Mouse (Mus musculus): ENCODE measurements around the gene Fam136a. TPM values are rescaled to one million over a fixed set of nuclear protein-coding genes. Genes with fewer than 3 reads are reported as not detected.
A peak's percentile ranks its signal among the peaks of the same experiment; 100 is the strongest.
"Not testable (repeated sequence)": the region's sequence is repeated elsewhere in the genome, so short reads cannot be mapped to it uniquely, and the experiment has no call there.

Gene Fam136a
- polyA plus RNA-seq, 1 experiment from 2014 or later: 112 TPM

DNA sequence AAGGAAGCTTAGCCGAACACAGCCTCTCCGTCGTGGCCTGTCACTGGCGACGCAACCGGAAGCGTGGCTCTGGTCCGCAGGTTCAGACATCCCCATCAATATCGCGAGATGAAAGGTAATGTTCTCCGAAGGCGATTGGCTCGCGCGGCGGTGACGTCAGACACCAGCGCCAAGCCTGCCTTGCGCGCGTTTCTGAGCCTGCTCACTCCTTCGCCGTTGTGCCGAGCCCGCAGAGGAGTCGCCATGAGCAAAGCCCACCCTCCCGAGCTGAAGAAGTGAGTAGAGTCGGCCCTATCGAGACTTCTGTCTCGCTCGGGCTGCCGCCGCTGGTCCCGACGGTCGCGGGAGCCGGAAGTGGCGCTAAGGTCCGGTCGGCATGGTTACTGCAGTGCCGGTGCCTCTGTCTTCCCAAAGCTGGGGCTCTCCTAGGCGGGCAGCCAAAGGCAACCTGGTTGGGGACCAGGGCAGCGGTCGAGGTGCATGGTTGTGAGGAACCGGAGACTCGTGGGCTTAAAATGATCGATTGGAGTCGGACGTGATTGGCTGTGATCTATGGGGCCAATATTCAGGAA is 6.0 kb downstream of the Fam136a start:
- peak; percentile 98 for ATAC-seq
- H3K27ac ChIP-seq (ENCODE audit: low read depth, low read length): peak overlapping the region; percentile 91
- WGBS: under 1% methylated on average over 50 of the region's 50 CpGs
- H3K4me2 ChIP-seq (ENCODE audit: low read length): peak overlapping the region; percentile 91
- H3K27me3 ChIP-seq (replicated peaks; ENCODE audit: control insufficient read depth, insufficient read depth, low read length): no peaks in the 10 kb centered on the region
- peak overlapping the region; percentile 84 for H3K9ac ChIP-seq (ENCODE audit: low read depth, low read length)
- peaks cover 3% of the 10 kb centered on the region for H3K36me3 ChIP-seq (ENCODE audit: control insufficient read depth, insufficient read depth, low read length)
- peak overlapping the region; percentile 71 for H3K4me3 ChIP-seq (ENCODE audit: low read length)
- H3K4me1 ChIP-seq (ENCODE audit: control insufficient read depth, insufficient read depth, low read depth, low read length): peaks cover 23% of the 10 kb centered on the region
- H3K9me3 ChIP-seq (ENCODE audit: control insufficient read depth, low read length): no peaks in the 10 kb centered on the region

DNA sequence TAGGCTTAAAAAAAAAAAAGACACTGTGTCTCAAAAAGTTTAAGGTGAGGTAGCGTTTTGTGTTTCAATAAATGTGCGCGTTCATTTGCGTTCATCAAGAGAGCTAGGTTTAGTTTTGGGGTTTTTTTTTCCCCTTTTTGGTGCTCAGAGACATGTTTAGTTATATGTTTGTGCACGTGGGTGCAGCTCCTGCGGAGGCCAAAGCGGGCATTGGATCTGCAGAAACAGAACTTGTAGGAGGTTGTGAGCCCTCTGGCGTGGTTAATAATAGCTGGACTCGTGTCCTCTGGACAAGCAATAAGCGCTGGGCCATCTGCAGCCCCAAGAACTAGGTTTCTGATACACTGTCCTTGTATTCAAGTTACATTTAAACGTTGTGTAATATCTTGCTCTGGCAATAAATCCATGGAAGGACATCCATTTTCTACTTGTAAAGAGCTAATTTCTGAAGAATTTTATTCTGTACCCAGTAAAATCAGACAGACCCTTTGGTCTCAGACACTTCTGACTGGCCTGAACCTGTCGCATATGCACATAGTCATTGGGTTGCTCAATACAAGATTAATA is 6.6 kb downstream of the Fam136a start:
- Histone ChIP-seq H3K27me3 (replicated peaks; ENCODE audit: control insufficient read depth, insufficient read depth, low read length) (no peaks in the 10 kb centered on the region), H3K36me3 (ENCODE audit: control insufficient read depth, insufficient read depth, low read length) (peaks cover 9% of the 10 kb centered on the region), H3K9ac (ENCODE audit: low read depth, low read length) (peak overlapping the region; percentile 84), H3K4me2 (ENCODE audit: low read length) (peak overlapping the region; percentile 91), H3K27ac (ENCODE audit: low read depth, low read length) (no peak overlapping the region), H3K4me1 (ENCODE audit: control insufficient read depth, insufficient read depth, low read depth, low read length) (peaks cover 17% of the 10 kb centered on the region), H3K4me3 (ENCODE audit: low read length) (peak overlapping the region; percentile 71), H3K9me3 (ENCODE audit: control insufficient read depth, low read length) (no peaks in the 10 kb centered on the region)
- ATAC-seq: no peak
- WGBS: 5% methylated on average over 12 of the region's 12 CpGs

DNA sequence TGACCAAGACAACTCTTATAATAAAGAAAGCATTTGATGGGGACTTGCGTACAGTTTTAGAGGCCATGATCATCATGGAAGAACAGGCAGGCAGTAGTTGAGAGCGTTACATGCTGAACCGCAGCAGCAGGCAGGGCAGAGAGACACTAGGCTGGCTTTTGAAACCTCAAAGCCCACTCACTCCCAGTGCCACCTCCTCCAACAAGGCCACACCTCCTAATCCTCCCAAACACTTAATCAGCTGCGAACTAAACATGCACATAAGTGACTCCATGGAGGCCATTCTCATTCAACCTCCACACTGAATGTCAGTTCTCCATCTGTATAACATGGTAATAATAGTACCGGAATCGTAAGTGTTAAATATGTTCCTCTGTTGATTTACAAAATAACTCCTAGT is 8.1 kb downstream of the Fam136a start:
- WGBS: 95% methylated on average over 6 of the region's 6 CpGs
- Histone ChIP-seq H3K4me3 (ENCODE audit: low read length) (no peak overlapping the region), H3K9ac (ENCODE audit: low read depth, low read length) (no peak overlapping the region), H3K9me3 (ENCODE audit: control insufficient read depth, low read length) (no peaks in the 10 kb centered on the region), H3K27me3 (replicated peaks; ENCODE audit: control insufficient read depth, insufficient read depth, low read length) (no peaks in the 10 kb centered on the region), H3K36me3 (ENCODE audit: control insufficient read depth, insufficient read depth, low read length) (peaks cover 23% of the 10 kb centered on the region), H3K27ac (ENCODE audit: low read depth, low read length) (no peak overlapping the region), H3K4me1 (ENCODE audit: control insufficient read depth, insufficient read depth, low read depth, low read length) (peaks cover 17% of the 10 kb centered on the region), H3K4me2 (ENCODE audit: low read length) (no peak overlapping the region)
- ATAC-seq: no peak

DNA sequence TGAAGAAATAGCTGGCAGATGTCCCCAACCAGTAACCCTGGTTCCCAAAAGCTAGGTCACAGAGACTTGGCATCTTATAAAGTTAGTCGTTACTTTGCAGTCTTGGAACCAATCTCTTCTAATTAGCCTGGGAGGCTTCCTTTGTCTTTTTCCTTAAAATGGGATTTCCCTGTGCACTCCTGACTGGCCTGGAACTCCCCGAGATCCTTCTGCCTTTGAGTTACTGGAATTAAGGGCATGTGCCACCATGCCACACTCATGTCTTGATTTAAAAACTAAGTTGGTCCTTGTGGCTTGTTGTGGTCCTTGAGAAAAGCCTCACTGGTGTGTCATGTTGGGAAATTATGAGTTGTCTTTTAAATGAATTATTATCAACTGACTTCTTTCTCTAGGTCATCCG is 12.9 kb downstream of the Fam136a start:
- no peaks in the 10 kb centered on the region for H3K9me3 ChIP-seq (ENCODE audit: control insufficient read depth, low read length)
- H3K27me3 ChIP-seq (replicated peaks; ENCODE audit: control insufficient read depth, insufficient read depth, low read length): no peaks in the 10 kb centered on the region
- H3K9ac ChIP-seq (ENCODE audit: low read depth, low read length): no peak overlapping the region
- ATAC-seq: no peak
- H3K4me1 ChIP-seq (ENCODE audit: control insufficient read depth, insufficient read depth, low read depth, low read length): no peaks in the 10 kb centered on the region
- WGBS: 92% methylated on average over 3 of the region's 3 CpGs
- no peak overlapping the region for H3K27ac ChIP-seq (ENCODE audit: low read depth, low read length)
- H3K36me3 ChIP-seq (ENCODE audit: control insufficient read depth, insufficient read depth, low read length): peaks cover 32% of the 10 kb centered on the region
- H3K4me3 ChIP-seq (ENCODE audit: low read length): no peak overlapping the region
- no peak overlapping the region for H3K4me2 ChIP-seq (ENCODE audit: low read length)

DNA sequence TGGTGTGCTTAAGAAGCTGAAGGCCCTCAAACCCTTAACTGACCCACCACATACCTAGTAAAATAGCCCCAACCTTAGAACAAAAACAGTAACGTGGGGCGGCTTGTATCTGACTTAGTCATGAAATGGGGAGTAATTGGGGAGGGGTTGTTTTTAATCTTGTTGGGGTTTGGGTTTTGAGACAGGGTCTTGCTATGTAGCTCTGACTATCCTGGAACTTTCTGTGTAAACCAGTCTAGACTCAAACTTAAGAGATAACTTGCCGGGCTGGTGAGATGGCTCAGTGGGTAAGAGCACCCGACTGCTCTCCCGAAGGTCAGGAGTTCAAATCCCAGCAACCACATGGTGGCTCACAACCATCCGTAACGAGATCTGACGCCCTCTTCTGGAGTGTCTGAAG is 14.7 kb downstream of the Fam136a start:
- H3K27ac ChIP-seq (ENCODE audit: low read depth, low read length); H3K4me1 ChIP-seq (ENCODE audit: control insufficient read depth, insufficient read depth, low read depth, low read length); H3K9ac ChIP-seq (ENCODE audit: low read depth, low read length); H3K27me3 ChIP-seq (replicated peaks; ENCODE audit: control insufficient read depth, insufficient read depth, low read length); H3K4me2 ChIP-seq (ENCODE audit: low read length); ATAC-seq; H3K9me3 ChIP-seq (ENCODE audit: control insufficient read depth, low read length); H3K4me3 ChIP-seq (ENCODE audit: low read length): not testable (repeated sequence)
- WGBS: 78% methylated on average over 6 of the region's 8 CpGs
- H3K36me3 ChIP-seq (ENCODE audit: control insufficient read depth, insufficient read depth, low read length): peaks cover 32% of the 10 kb centered on the region

DNA sequence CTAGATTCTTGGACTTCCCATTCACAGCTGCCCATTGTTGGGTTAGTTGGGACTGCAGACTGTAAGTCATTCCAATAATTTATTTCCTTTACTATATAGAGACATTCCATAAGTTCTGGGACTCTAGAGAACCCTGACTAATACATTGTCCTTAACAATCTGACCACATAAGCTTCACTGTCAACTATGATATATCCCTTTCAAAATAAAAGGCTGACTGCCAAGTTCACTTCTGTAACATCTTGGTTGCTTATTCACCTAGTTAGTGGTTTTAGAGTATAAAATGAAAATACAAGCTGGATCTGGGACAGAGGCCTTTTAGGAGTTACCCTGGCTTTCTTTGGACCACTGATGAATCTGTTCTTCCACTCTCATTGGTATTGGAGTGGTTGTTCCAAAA is 17.1 kb downstream of the Fam136a start:
- peaks cover 23% of the 10 kb centered on the region for H3K36me3 ChIP-seq (ENCODE audit: control insufficient read depth, insufficient read depth, low read length)
- no peak overlapping the region for H3K9ac ChIP-seq (ENCODE audit: low read depth, low read length)
- no peak for ATAC-seq
- H3K4me3 ChIP-seq (ENCODE audit: low read length): no peak overlapping the region
- no peaks in the 10 kb centered on the region for H3K4me1 ChIP-seq (ENCODE audit: control insufficient read depth, insufficient read depth, low read depth, low read length)
- no peaks in the 10 kb centered on the region for H3K27me3 ChIP-seq (replicated peaks; ENCODE audit: control insufficient read depth, insufficient read depth, low read length)
- H3K9me3 ChIP-seq (ENCODE audit: control insufficient read depth, low read length): no peaks in the 10 kb centered on the region
- H3K4me2 ChIP-seq (ENCODE audit: low read length): no peak overlapping the region
- H3K27ac ChIP-seq (ENCODE audit: low read depth, low read length): no peak overlapping the region

DNA sequence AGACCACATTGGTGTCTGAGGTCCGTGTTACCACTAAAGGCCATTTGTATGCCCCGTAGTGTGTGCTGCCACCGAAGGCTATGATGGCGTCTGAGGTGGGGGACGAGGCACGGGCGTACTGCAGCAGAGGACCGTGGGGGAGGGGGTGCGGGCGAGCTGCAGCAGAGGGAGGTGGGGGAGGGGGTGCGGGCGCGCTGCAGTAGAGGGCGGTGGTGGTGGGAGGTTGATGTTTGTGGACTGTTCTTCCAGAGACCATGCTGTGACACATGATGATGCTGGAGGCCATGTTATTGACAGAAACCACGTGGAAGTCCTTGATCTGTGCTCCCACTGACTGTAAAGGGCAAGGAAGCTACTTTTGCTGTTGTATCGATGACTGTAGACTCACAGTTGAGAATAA is 17.9 kb downstream of the Fam136a start:
- no peaks in the 10 kb centered on the region for H3K9me3 ChIP-seq (ENCODE audit: control insufficient read depth, low read length)
- H3K36me3 ChIP-seq (ENCODE audit: control insufficient read depth, insufficient read depth, low read length): peaks cover 21% of the 10 kb centered on the region
- H3K4me2 ChIP-seq (ENCODE audit: low read length): no peak overlapping the region
- H3K4me3 ChIP-seq (ENCODE audit: low read length): no peak overlapping the region
- no peaks in the 10 kb centered on the region for H3K4me1 ChIP-seq (ENCODE audit: control insufficient read depth, insufficient read depth, low read depth, low read length)
- H3K27ac ChIP-seq (ENCODE audit: low read depth, low read length): no peak overlapping the region
- ATAC-seq: no peak
- no peak overlapping the region for H3K9ac ChIP-seq (ENCODE audit: low read depth, low read length)
- H3K27me3 ChIP-seq (replicated peaks; ENCODE audit: control insufficient read depth, insufficient read depth, low read length): no peaks in the 10 kb centered on the region
- WGBS: 52% methylated on average over 16 of the region's 16 CpGs

DNA sequence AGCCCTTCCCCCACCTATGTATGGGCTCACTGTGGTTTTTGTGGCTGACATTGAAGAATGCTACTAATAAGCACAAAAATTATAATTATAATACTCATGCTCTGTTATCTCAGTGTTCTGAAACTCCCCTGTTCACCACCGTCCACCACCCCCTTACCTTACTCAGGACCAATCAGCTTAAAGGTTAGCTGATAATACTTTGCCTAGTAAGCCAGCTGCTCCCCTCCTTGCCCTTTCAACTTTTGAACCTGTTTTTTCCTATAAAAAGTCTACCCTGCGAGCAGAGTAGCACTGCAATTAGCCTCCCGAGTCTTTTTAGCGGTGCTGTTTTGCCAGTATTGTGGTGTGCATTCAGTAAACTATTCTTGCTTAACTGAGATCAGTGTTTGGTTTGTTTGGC is 19.2 kb downstream of the Fam136a start:
- Histone ChIP-seq H3K9ac (ENCODE audit: low read depth, low read length) (no peak overlapping the region), H3K4me3 (ENCODE audit: low read length) (no peak overlapping the region), H3K36me3 (ENCODE audit: control insufficient read depth, insufficient read depth, low read length) (peaks cover 23% of the 10 kb centered on the region), H3K9me3 (ENCODE audit: control insufficient read depth, low read length) (no peaks in the 10 kb centered on the region), H3K4me2 (ENCODE audit: low read length) (no peak overlapping the region), H3K4me1 (ENCODE audit: control insufficient read depth, insufficient read depth, low read depth, low read length) (no peaks in the 10 kb centered on the region), H3K27me3 (replicated peaks; ENCODE audit: control insufficient read depth, insufficient read depth, low read length) (no peaks in the 10 kb centered on the region), H3K27ac (ENCODE audit: low read depth, low read length) (no peak overlapping the region)
- WGBS: 80% methylated on average over 4 of the region's 4 CpGs
- ATAC-seq: no peak

DNA sequence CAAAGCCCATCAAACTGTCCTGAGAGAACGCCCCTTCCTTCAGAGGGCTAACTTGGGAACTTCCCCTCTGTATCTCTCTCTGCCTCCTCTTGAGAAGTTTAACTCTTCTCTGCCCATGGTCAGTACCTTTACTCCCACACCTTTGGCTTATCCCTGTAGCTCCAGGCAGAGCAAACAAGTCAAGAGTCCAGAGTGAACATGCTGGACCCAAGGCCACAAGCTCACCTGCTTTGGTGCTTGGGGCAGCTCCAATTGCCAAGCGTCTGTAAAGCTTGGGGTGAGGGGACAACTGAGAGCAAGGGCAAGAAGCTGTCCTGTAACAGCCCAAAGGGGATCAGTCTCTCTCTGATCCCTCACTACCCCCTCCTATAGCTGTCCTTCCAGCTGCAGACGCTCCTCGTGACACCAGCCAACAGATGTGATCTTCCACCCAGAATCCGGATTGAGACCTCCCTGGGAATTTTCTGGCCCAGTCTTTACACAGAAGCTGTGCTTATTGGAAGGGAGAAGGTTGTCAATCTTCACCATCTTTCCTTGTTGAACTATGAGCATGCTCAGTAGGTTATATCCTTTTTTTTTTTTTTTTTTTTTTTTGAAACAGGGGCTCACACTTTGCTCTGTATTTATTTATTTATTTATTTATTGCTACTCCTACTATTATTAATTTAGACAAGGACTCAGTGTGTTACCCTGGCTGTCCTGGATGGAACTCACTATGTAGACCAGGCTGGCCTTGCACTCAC is 20.1 kb downstream of the Fam136a start:
- peaks cover 29% of the 10 kb centered on the region for H3K36me3 ChIP-seq (ENCODE audit: control insufficient read depth, insufficient read depth, low read length)
- H3K27ac ChIP-seq (ENCODE audit: low read depth, low read length): no peak overlapping the region
- H3K27me3 ChIP-seq (replicated peaks; ENCODE audit: control insufficient read depth, insufficient read depth, low read length): no peaks in the 10 kb centered on the region
- no peak overlapping the region for H3K4me3 ChIP-seq (ENCODE audit: low read length)
- H3K4me1 ChIP-seq (ENCODE audit: control insufficient read depth, insufficient read depth, low read depth, low read length): no peaks in the 10 kb centered on the region
- WGBS: 86% methylated on average over 5 of the region's 5 CpGs
- H3K9me3 ChIP-seq (ENCODE audit: control insufficient read depth, low read length): no peaks in the 10 kb centered on the region
- no peak for ATAC-seq
- no peak overlapping the region for H3K9ac ChIP-seq (ENCODE audit: low read depth, low read length)
- no peak overlapping the region for H3K4me2 ChIP-seq (ENCODE audit: low read length)
